10 mouse cellular contexts compared by ENCODE assay signal in genomic region chr11:80498328-80499070, GRCm38 (mm10). TPM values are rescaled to one million over a fixed set of nuclear protein-coding genes. Genes with fewer than 3 reads are reported as not detected.
DNase-seq lines count a peak whose midpoint lies in the region; ATAC-seq and TF ChIP-seq lines count a peak whose summit lies in the region.
"Had no signal": no experiment of that assay in that cellular context is flagged by ENCODE, and none has a peak within 500 bp of the region (broad histone marks: within the 10 kb centered on the region; RNA-seq: fewer than 3 reads in every experiment).

No protein-coding gene starts in this region.

- peak overlapping the region; percentile 67 for H3K27ac ChIP-seq in heart, embryonic 11.5 days (ENCODE audit: low read depth, low read length)
- H3K27ac ChIP-seq in stomach, embryonic 16.5 days (ENCODE audit: low read length), result no peak overlapping the region
- no peak overlapping the region for H3K27ac ChIP-seq in stomach, postnatal 0 days (replicated peaks)
- peak overlapping the region; percentile 61 for H3K27ac ChIP-seq in limb, embryonic 10.5 days
- H3K27ac ChIP-seq: liver, embryonic 15.5 days had no signal

- intact Hi-C loops in heart, postnatal 36 days (cut with DNase I), result no loop called here

- 0 out of 2 replicates have a peak overlapping the region, but pooled peaks have one; percentile 1 for H3K4me3 ChIP-seq in heart, embryonic 11.5 days (ENCODE audit: low read depth, low read length)
- H3K4me3 ChIP-seq in stomach, embryonic 16.5 days (replicated peaks; ENCODE audit: low read length), result no peak overlapping the region
- no peak overlapping the region for H3K4me3 ChIP-seq in stomach, postnatal 0 days (ENCODE audit: low read depth, low read length)
- no peak overlapping the region for H3K4me3 ChIP-seq in limb, embryonic 10.5 days
- no peak overlapping the region for H3K4me3 ChIP-seq in lung, adult 2 months (replicated peaks; ENCODE audit: extremely low read depth, low read depth, low read length)
- H3K4me3 ChIP-seq: liver, embryonic 15.5 days had no signal

- H3K9me3 ChIP-seq in heart, embryonic 11.5 days (replicated peaks; ENCODE audit: control insufficient read depth, low read length), result no peaks in the 10 kb centered on the region
- no peaks in the 10 kb centered on the region for H3K9me3 ChIP-seq in stomach, embryonic 16.5 days (replicated peaks; ENCODE audit: control insufficient read depth, low read length)
- H3K9me3 ChIP-seq in stomach, postnatal 0 days (ENCODE audit: control insufficient read depth, low read length), result no peaks in the 10 kb centered on the region
- no peaks in the 10 kb centered on the region for H3K9me3 ChIP-seq in limb, embryonic 10.5 days (replicated peaks)
- H3K9me3 ChIP-seq: liver, embryonic 15.5 days had no signal

- no peak for DNase-seq in heart, postnatal 36 days
- no peak for DNase-seq in stomach, postnatal 0 days (ENCODE audit: low spot score)
- no peak for DNase-seq in limb, embryonic 10.5 days (ENCODE audit: low spot score)
- no peak for DNase-seq in yolk sac, embryonic 10.5 days (ENCODE audit: low spot score)
- DNase-seq in adrenal gland, adult 18-20 months (ENCODE audit: low spot score in 2 of 2), result no peak
- no peak for DNase-seq in lung, adult 2 months
- DNase-seq: gastrocnemius, postnatal 36 days had no signal

- ATAC-seq in heart, embryonic 11.5 days (replicated peaks; ENCODE audit: insufficient number of reproducible peaks, low FRiP score, low TSS enrichment), result no peak
- peak; percentile 60; the same call in 1 of the 2 replicates for ATAC-seq in stomach, embryonic 16.5 days (ENCODE audit: insufficient read depth, low FRiP score)
- no peak for ATAC-seq in stomach, postnatal 0 days (ENCODE audit: low FRiP score, low TSS enrichment)

- H3K9ac ChIP-seq in heart, embryonic 11.5 days (ENCODE audit: low read depth, low read length), result no peak overlapping the region
- H3K9ac ChIP-seq in stomach, embryonic 16.5 days (ENCODE audit: low read length), result no peak overlapping the region
- no peak overlapping the region for H3K9ac ChIP-seq in stomach, postnatal 0 days (ENCODE audit: low read length)
- H3K9ac ChIP-seq: liver, embryonic 15.5 days had no signal

- TF ChIP-seq CTCF in stomach, postnatal 0 days (IDR thresholded peaks at IDR 0.05; ENCODE audit: low read depth), result no peak
- TF ChIP-seq CTCF in lung, adult 2 months (IDR thresholded peaks at IDR 0.05; ENCODE audit: insufficient read depth, low read length), result no peak

- TF ChIP-seq POLR2A in lung, adult 2 months (IDR thresholded peaks at IDR 0.05; ENCODE audit: borderline replicate concordance, extremely low read depth, low read depth, low read length), result no peak

- peaks cover 13% of the 10 kb centered on the region for H3K4me1 ChIP-seq in heart, embryonic 11.5 days (ENCODE audit: control insufficient read depth, insufficient read depth, low read length)
- 0 out of 2 replicates have a peak, but pooled peaks cover 3% of the 10 kb centered on the region for H3K4me1 ChIP-seq in stomach, embryonic 16.5 days (ENCODE audit: control insufficient read depth, insufficient read depth, low read length)
- H3K4me1 ChIP-seq in stomach, postnatal 0 days (replicated peaks; ENCODE audit: control insufficient read depth, insufficient read depth), result no peaks in the 10 kb centered on the region; the same call in 1 of the 2 replicates
- H3K4me1 ChIP-seq in limb, embryonic 10.5 days, result peaks cover 27% of the 10 kb centered on the region
- H3K4me1 ChIP-seq in lung, adult 2 months (ENCODE audit: control insufficient read depth, insufficient read depth, low read length), result no peaks in the 10 kb centered on the region; the same call in 1 of the 2 replicates
- H3K4me1 ChIP-seq: liver, embryonic 15.5 days had no signal

- 45% methylated on average over 11 of the region's 11 CpGs for WGBS in heart, embryonic 11.5 days (ENCODE audit: insufficient replicate concordance)
- 67% methylated on average over 11 of the region's 11 CpGs for WGBS in stomach, embryonic 16.5 days
- WGBS in stomach, postnatal 0 days, result 63% methylated on average over 11 of the region's 11 CpGs
- 66% methylated on average over 11 of the region's 11 CpGs for WGBS in limb, embryonic 10.5 days
- 55% methylated on average over 11 of the region's 11 CpGs for WGBS in lung, adult 2 months

- TF ChIP-seq EP300 in stomach, postnatal 0 days (optimal IDR thresholded peaks at IDR 0.05), result no peak

- no peaks in the 10 kb centered on the region for H3K36me3 ChIP-seq in heart, embryonic 11.5 days (ENCODE audit: control insufficient read depth, insufficient read depth, low read length)
- no peaks in the 10 kb centered on the region for H3K36me3 ChIP-seq in stomach, embryonic 16.5 days (ENCODE audit: control insufficient read depth, insufficient read depth, low read length)
- no peaks in the 10 kb centered on the region for H3K36me3 ChIP-seq in stomach, postnatal 0 days (ENCODE audit: control insufficient read depth, insufficient read depth, low read length)
- H3K36me3 ChIP-seq in limb, embryonic 10.5 days, result no peaks in the 10 kb centered on the region
- H3K36me3 ChIP-seq: liver, embryonic 15.5 days had no signal

- H3K27me3 ChIP-seq in heart, embryonic 11.5 days (ENCODE audit: control insufficient read depth, insufficient read depth, low read length), result no peaks in the 10 kb centered on the region
- no peaks in the 10 kb centered on the region for H3K27me3 ChIP-seq in stomach, embryonic 16.5 days (ENCODE audit: control insufficient read depth, insufficient read depth, low read length)
- H3K27me3 ChIP-seq in stomach, postnatal 0 days (ENCODE audit: control insufficient read depth, insufficient read depth, low read length), result no peaks in the 10 kb centered on the region
- H3K27me3 ChIP-seq in limb, embryonic 10.5 days (ENCODE audit: low read depth, poor library complexity, severe bottlenecking), result no peaks in the 10 kb centered on the region
- H3K27me3 ChIP-seq: liver, embryonic 15.5 days had no signal

- H3K4me2 ChIP-seq in heart, embryonic 11.5 days, result peak overlapping the region; percentile 35
- no peak overlapping the region for H3K4me2 ChIP-seq in stomach, embryonic 16.5 days (ENCODE audit: low read depth, low read length)
- H3K4me2 ChIP-seq in stomach, postnatal 0 days (replicated peaks; ENCODE audit: low read depth), result no peak overlapping the region
- H3K4me2 ChIP-seq: liver, embryonic 15.5 days had no signal

RNA-seq across cellular contexts. Expression of gene Cdk5r1, which starts 21.7 kb away (rescaled TPM):
- 0.51 and 0.74 TPM in 2 replicates for polyA plus RNA-seq in heart, embryonic 11.5 days (2014; fragmentation: Nextera tagmentation; extraction: Ambion mirVana)
- 1 to 10 TPM; 1.2 to 1.5 TPM for total RNA-seq in heart, postnatal 36 days (2021)
- polyA plus RNA-seq in stomach, embryonic 16.5 days (2015; fragmentation: Nextera tagmentation; extraction: Ambion mirVana), result 0.97 and 1.3 TPM in 2 replicates
- 0.57 and 0.75 TPM in 2 replicates for polyA plus RNA-seq in stomach, postnatal 0 days (2015; fragmentation: Nextera tagmentation; extraction: Ambion mirVana)
- 1.4 and 1.6 TPM in 2 replicates for polyA plus RNA-seq in limb, embryonic 10.5 days (2016; fragmentation: Nextera tagmentation; extraction: Ambion mirVana)
- total RNA-seq in adrenal gland, adult 18-20 months (2021), result 1 to 10 TPM; 1.5 to 2.0 TPM
- polyA plus RNA-seq in lung, adult 2 months (2012; rRNA removed), result 1.2 and 1.5 TPM in 2 replicates

Comparison
In these comparisons a context has a peak if more than half of its experiments do, and no peak if none do; other contexts are left out.
1. H3K27ac ChIP-seq: peak in heart, embryonic 11.5 days (single experiment) and limb, embryonic 10.5 days (single experiment); none in stomach, embryonic 16.5 days (single experiment) and stomach, postnatal 0 days (single experiment).